Mouse (Mus musculus) megakaryocyte-erythroid progenitor cell, adult 5-6 weeks (primary cell): ENCODE results near the gene Adat3. TPM values are rescaled to one million over a fixed set of nuclear protein-coding genes. Genes with fewer than 3 reads are reported as not detected.

Source experiments
- ATAC-seq: replicated peaks from 2 replicates; pipeline ENCODE4 v1.8.0; 2016; ENCODE audit warnings: mild to moderate bottlenecking, inconsistent platforms; ENCODE audit not compliant: severe bottlenecking, poor library complexity, low FRiP score, low TSS enrichment
- total RNA-seq, 2 experiments: library from RNA; stranded (forward) in 1 of 2; stranded (reverse) in 1 of 2; fragments of 200-1000, 215-1000 nt in 1 of 2; fragments of >200 nt in 1 of 2; fragmentation: Nextera tagmentation in 1 of 2; gene quantifications; 2 replicates each; pipeline ENCODE4 v1.2.3; 2014 to 2017

The Adat3 gene
- total RNA-seq (2014; fragmentation: Nextera tagmentation), result 2.7 and 9.1 TPM in 2 replicates
- 11.0 TPM in 1 of 2 replicates, not detected in the other for total RNA-seq (2017)

GRCm38 (mm10) chr10:80602698-80603325, at the start of gene Adat3, which contains the start of gene Scamp4:
TSS of gene Adat3 (plus strand) at chr10:80602880.
TSS of gene Scamp4 (plus strand) at chr10:80602872.
- peak; percentile 89 for ATAC-seq

- ATAC-seq, result peak; percentile 80
Measured at GRCm38 (mm10) chr10:80553575-80553974, 49.1 kb upstream of the Adat3 start.

- ATAC-seq, result 0 out of 2 replicates have a peak, but pooled peaks have one; percentile 8
Measured at GRCm38 (mm10) chr10:80553997-80554396, 48.7 kb upstream of the Adat3 start.

- ATAC-seq, result 0 out of 2 replicates have a peak, but pooled peaks have one; percentile 18
Measured at GRCm38 (mm10) chr10:80557346-80557965, 45.2 kb upstream of the Adat3 start.

GRCm38 (mm10) chr10:80559431-80559830, 43.2 kb upstream of the Adat3 start:
- ATAC-seq, result no peak

- no peak for ATAC-seq
Measured at GRCm38 (mm10) chr10:80560621-80561020, 42.1 kb upstream of the Adat3 start.

GRCm38 (mm10) chr10:80561116-80561944, 41.4 kb upstream of the Adat3 start, which contains the start of gene Rexo1:
TSS of gene Rexo1 (minus strand) at chr10:80561560.
- ATAC-seq, result peak; percentile 79

- peak; percentile 54; the same call in 1 of the 2 replicates for ATAC-seq
Measured at GRCm38 (mm10) chr10:80566375-80567092, 36.1 kb upstream of the Adat3 start.

- ATAC-seq, result no peak
Measured at GRCm38 (mm10) chr10:80568876-80569275, 33.8 kb upstream of the Adat3 start.

GRCm38 (mm10) chr10:80569664-80570066, 33.0 kb upstream of the Adat3 start:
- ATAC-seq, result peak; percentile 60

GRCm38 (mm10) chr10:80570419-80570818, 32.3 kb upstream of the Adat3 start:
- ATAC-seq, result no peak

- peak; percentile 13 for ATAC-seq
Measured at GRCm38 (mm10) chr10:80570871-80571836, 31.5 kb upstream of the Adat3 start.

GRCm38 (mm10) chr10:80572477-80572876, 30.2 kb upstream of the Adat3 start:
- ATAC-seq, result peak; percentile 44

GRCm38 (mm10) chr10:80573944-80574343, 28.7 kb upstream of the Adat3 start:
- no peak for ATAC-seq

GRCm38 (mm10) chr10:80574896-80575295, 27.8 kb upstream of the Adat3 start:
- ATAC-seq, result no peak

- ATAC-seq, result no peak
Measured at GRCm38 (mm10) chr10:80575925-80576324, 26.8 kb upstream of the Adat3 start.

- ATAC-seq, result no peak
Measured at GRCm38 (mm10) chr10:80576351-80577194, 26.1 kb upstream of the Adat3 start.
